Mouse (Mus musculus): ENCODE data around the gene Aplp1. TPM values are rescaled to one million over a fixed set of nuclear protein-coding genes. Genes with fewer than 3 reads are reported as not detected.

Aplp1 gene
- polyA plus RNA-seq, 1 experiment from 2014 or later: 18.0 TPM

DNA sequence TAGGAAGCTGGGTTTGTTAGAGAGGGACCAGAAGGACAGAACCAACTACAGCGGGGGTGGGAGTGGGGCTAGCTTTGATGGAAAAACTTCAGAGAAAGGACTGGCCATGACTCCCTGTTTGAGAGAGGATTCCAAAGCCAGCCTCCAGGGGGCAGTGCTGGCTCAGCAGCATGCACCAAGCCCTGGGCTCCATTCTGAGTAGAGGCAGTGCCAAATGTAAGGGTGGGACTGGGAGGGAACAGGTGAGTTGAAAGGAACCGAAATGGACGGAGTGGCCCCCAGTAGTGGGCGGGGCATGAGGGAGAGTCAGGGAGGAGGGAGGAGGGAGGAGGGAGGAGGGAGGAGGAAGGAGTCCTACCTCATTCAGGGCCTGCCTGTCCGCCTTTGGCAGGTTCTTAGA, 4.6 kb downstream of the Aplp1 start:
- peaks cover 30% of the 10 kb centered on the region for H3K27me3 ChIP-seq (ENCODE audit: control insufficient read depth, insufficient read depth, low read length)
- H3K9ac ChIP-seq (ENCODE audit: low read length): no peak overlapping the region
- H3K27ac ChIP-seq (replicated peaks; ENCODE audit: low read depth, low read length): no peak overlapping the region
- no peaks in the 10 kb centered on the region for H3K9me3 ChIP-seq (ENCODE audit: control insufficient read depth, low read length)
- H3K36me3 ChIP-seq (ENCODE audit: control insufficient read depth, insufficient read depth, low read length): no peaks in the 10 kb centered on the region
- no peak overlapping the region for H3K4me3 ChIP-seq (ENCODE audit: low read depth, low read length)
- peak; percentile 66 for DNase-seq (ENCODE audit: low spot score)
- 29% methylated on average over 3 of the region's 5 CpGs for WGBS
- peaks cover 8% of the 10 kb centered on the region; the same call in 1 of the 2 replicates for H3K4me1 ChIP-seq (ENCODE audit: control insufficient read depth, insufficient read depth, low read length)
- no peak overlapping the region for H3K4me2 ChIP-seq (ENCODE audit: low read depth, severe bottlenecking)
- ATAC-seq (ENCODE audit: insufficient number of reproducible peaks, low FRiP score, low TSS enrichment, low read depth): no peak

DNA sequence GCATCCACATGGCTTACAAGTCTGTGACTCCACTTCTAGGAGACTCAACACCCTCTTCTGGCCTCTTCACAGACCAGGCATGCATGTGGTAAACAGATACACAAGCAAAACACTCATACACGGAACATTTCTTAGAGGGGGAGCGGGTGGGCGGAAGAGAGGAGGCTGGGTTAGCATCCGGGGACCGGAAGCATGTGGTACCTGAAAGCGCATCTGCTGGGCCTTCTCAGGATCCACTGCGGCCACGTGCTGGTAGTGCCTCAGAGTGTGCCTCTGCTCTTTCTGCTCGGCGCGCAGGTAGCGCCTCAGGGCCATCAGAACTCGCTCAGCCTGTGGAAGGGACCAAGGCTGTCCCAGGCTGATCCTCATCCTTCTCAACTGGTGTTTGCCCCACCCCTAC, 5.6 kb downstream of the Aplp1 start:
- no peak overlapping the region for H3K27ac ChIP-seq (replicated peaks; ENCODE audit: low read depth, low read length)
- no peak overlapping the region for H3K9ac ChIP-seq (ENCODE audit: low read length)
- DNase-seq (ENCODE audit: low spot score): no peak
- H3K4me3 ChIP-seq (ENCODE audit: low read depth, low read length): no peak overlapping the region
- H3K4me2 ChIP-seq (ENCODE audit: low read depth, severe bottlenecking): no peak overlapping the region
- peaks cover 7% of the 10 kb centered on the region; the same call in 1 of the 2 replicates for H3K4me1 ChIP-seq (ENCODE audit: control insufficient read depth, insufficient read depth, low read length)
- 72% methylated on average over 13 of the region's 13 CpGs for WGBS
- no peak for ATAC-seq (ENCODE audit: insufficient number of reproducible peaks, low FRiP score, low TSS enrichment, low read depth)
- no peaks in the 10 kb centered on the region for H3K9me3 ChIP-seq (ENCODE audit: control insufficient read depth, low read length)
- H3K36me3 ChIP-seq (ENCODE audit: control insufficient read depth, insufficient read depth, low read length): no peaks in the 10 kb centered on the region; the same call in 1 of the 2 replicates
- H3K27me3 ChIP-seq (ENCODE audit: control insufficient read depth, insufficient read depth, low read length): peaks cover 32% of the 10 kb centered on the region

DNA sequence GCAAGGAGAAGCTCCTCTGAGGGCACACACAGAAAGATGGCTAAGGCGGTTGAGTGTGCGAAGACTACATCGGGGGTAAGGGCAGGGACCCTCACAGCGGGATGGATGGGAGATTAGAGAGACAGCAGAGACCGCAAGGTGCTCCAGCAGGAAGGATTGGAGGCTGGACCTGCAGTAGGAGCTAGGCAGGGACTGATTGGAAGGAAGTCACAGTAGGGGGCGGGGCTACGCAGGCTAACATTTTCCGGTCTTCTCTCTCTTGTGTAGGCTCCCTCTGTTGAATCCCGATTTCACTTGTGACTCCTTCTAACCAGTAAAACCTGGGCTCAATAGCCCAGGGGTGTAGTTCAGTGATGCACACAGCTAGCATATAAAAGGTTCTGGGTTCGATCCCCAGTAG, 8.5 kb downstream of the Aplp1 start:
- ATAC-seq (ENCODE audit: insufficient number of reproducible peaks, low FRiP score, low TSS enrichment, low read depth) (no peak), DNase-seq (ENCODE audit: low spot score) (no peak)
- Histone ChIP-seq H3K9me3 (ENCODE audit: control insufficient read depth, low read length) (no peaks in the 10 kb centered on the region), H3K4me1 (ENCODE audit: control insufficient read depth, insufficient read depth, low read length) (no peaks in the 10 kb centered on the region), H3K36me3 (ENCODE audit: control insufficient read depth, insufficient read depth, low read length) (no peaks in the 10 kb centered on the region; the same call in 1 of the 2 replicates), H3K9ac (ENCODE audit: low read length) (no peak overlapping the region), H3K27me3 (ENCODE audit: control insufficient read depth, insufficient read depth, low read length) (peaks cover 19% of the 10 kb centered on the region), H3K4me3 (ENCODE audit: low read depth, low read length) (no peak overlapping the region), H3K4me2 (ENCODE audit: low read depth, severe bottlenecking) (no peak overlapping the region), H3K27ac (replicated peaks; ENCODE audit: low read depth, low read length) (no peak overlapping the region)
- WGBS: 16% methylated on average over 10 of the region's 10 CpGs

DNA sequence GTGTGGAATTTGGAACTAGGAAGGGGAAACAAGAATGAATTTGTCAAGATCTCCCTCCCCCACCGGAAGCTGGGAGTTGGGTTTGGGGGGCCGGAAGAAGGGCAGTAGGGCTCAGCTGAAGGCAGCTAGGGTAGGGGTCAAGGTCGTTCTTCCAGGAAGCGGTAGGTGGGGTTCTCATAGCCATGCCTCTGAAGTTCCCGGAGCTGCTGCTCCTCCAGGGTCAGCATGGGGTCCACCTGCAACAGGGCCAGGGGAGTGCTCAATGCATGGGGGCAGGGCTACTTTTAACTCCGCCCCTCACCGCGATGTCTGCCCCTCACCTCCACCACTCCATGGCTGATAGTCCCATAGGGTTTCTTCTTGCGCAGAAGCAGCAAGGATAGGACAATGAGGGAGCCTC, 10.2 kb downstream of the Aplp1 start:
- WGBS: 38% methylated on average over 9 of the region's 9 CpGs
- DNase-seq (ENCODE audit: low spot score) (no peak), ATAC-seq (ENCODE audit: insufficient number of reproducible peaks, low FRiP score, low TSS enrichment, low read depth) (no peak)
- no peak overlapping the region for H3K4me2 ChIP-seq (ENCODE audit: low read depth, severe bottlenecking)
- H3K4me3 ChIP-seq (ENCODE audit: low read depth, low read length): no peak overlapping the region
- H3K36me3 ChIP-seq (ENCODE audit: control insufficient read depth, insufficient read depth, low read length): no peaks in the 10 kb centered on the region; the same call in 1 of the 2 replicates
- H3K9ac ChIP-seq (ENCODE audit: low read length): no peak overlapping the region
- no peak overlapping the region for H3K27ac ChIP-seq (replicated peaks; ENCODE audit: low read depth, low read length)
- no peaks in the 10 kb centered on the region for H3K4me1 ChIP-seq (ENCODE audit: control insufficient read depth, insufficient read depth, low read length)
- H3K27me3 ChIP-seq (ENCODE audit: control insufficient read depth, insufficient read depth, low read length): peaks cover 19% of the 10 kb centered on the region
- no peaks in the 10 kb centered on the region for H3K9me3 ChIP-seq (ENCODE audit: control insufficient read depth, low read length)

DNA sequence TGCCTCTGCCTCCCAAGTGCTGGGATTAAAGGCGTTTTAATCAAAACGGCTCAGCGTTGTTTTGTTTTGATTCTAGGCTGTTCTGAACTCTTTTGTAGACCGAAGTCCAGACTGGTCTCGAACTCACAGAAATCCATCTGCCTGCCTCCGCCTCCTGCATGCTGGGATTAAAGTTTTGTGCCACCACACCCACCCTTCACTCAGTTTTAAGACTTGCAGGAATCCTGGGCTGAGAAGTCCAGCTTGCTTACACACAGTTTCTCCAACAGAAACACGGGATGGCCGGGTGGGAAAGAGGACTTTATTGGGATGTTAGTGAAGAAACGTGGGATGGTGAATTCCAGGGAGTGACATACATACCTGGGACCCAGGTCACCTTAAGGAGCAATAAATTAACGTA, 10.6 kb downstream of the Aplp1 start:
- ATAC-seq (ENCODE audit: insufficient number of reproducible peaks, low FRiP score, low TSS enrichment, low read depth) (no peak), DNase-seq (ENCODE audit: low spot score) (no peak)
- 63% methylated on average over 10 of the region's 10 CpGs for WGBS
- no peaks in the 10 kb centered on the region; the same call in 1 of the 2 replicates for H3K36me3 ChIP-seq (ENCODE audit: control insufficient read depth, insufficient read depth, low read length)
- no peak overlapping the region for H3K4me3 ChIP-seq (ENCODE audit: low read depth, low read length)
- H3K27me3 ChIP-seq (ENCODE audit: control insufficient read depth, insufficient read depth, low read length): peaks cover 16% of the 10 kb centered on the region
- H3K4me2 ChIP-seq (ENCODE audit: low read depth, severe bottlenecking): no peak overlapping the region
- H3K9me3 ChIP-seq (ENCODE audit: control insufficient read depth, low read length): no peaks in the 10 kb centered on the region
- no peaks in the 10 kb centered on the region for H3K4me1 ChIP-seq (ENCODE audit: control insufficient read depth, insufficient read depth, low read length)
- H3K27ac ChIP-seq (replicated peaks; ENCODE audit: low read depth, low read length): no peak overlapping the region
- no peak overlapping the region for H3K9ac ChIP-seq (ENCODE audit: low read length)

DNA sequence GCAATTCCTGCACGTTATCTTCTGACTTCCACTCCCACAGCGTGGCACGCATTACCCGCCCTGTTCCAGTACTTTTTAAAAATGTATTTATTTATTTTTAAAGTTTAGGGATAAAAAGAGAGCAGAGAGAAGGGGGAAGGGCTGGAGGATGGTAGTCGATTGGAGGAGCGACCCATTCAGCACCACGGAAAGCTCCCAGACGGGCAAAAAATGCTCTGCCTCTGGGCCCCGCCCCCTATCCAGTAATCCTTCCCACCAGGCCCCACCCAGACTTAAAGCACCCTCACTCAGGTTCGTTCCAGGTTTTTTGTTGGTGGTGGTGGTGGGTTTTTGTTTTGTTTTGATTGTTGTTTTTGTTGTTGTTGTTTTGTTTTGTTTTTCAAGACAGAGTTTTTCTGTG, 11.1 kb downstream of the Aplp1 start:
- no peaks in the 10 kb centered on the region; the same call in 1 of the 2 replicates for H3K36me3 ChIP-seq (ENCODE audit: control insufficient read depth, insufficient read depth, low read length)
- H3K9ac ChIP-seq (ENCODE audit: low read length): no peak overlapping the region
- ATAC-seq (ENCODE audit: insufficient number of reproducible peaks, low FRiP score, low TSS enrichment, low read depth) (no peak), DNase-seq (ENCODE audit: low spot score) (peak; percentile 80)
- H3K9me3 ChIP-seq (ENCODE audit: control insufficient read depth, low read length): no peaks in the 10 kb centered on the region
- H3K27ac ChIP-seq (replicated peaks; ENCODE audit: low read depth, low read length): no peak overlapping the region
- H3K4me3 ChIP-seq (ENCODE audit: low read depth, low read length): no peak overlapping the region
- H3K4me2 ChIP-seq (ENCODE audit: low read depth, severe bottlenecking): no peak overlapping the region
- no peaks in the 10 kb centered on the region for H3K4me1 ChIP-seq (ENCODE audit: control insufficient read depth, insufficient read depth, low read length)
- WGBS: 3% methylated on average over 10 of the region's 10 CpGs
- H3K27me3 ChIP-seq (ENCODE audit: control insufficient read depth, insufficient read depth, low read length): peaks cover 13% of the 10 kb centered on the region

DNA sequence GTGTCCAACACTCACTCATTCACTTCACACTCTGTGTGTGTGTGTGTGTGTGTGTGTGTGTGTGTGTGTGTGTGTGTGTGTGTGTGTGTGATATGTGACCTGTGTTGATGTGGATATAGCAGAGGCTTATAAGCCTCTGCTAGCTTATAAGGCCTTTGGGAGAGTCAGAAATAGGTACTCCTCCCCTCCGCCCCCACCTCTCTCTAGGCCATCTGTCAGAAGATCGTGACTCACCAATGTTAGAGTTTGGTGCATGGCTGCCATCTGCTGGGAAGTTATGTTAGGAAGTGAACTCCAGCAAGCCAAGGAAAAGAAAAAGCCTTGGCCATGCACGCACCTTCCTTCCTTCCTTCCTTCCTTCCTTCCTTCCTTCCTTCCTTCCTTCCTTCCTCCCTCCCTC, 13.5 kb downstream of the Aplp1 start:
- H3K4me3 ChIP-seq (ENCODE audit: low read depth, low read length): no peak overlapping the region
- H3K27me3 ChIP-seq (ENCODE audit: control insufficient read depth, insufficient read depth, low read length): peaks cover 8% of the 10 kb centered on the region
- ATAC-seq (ENCODE audit: insufficient number of reproducible peaks, low FRiP score, low TSS enrichment, low read depth) (no peak), DNase-seq (ENCODE audit: low spot score) (peak; percentile 50)
- H3K9ac ChIP-seq (ENCODE audit: low read length): no peak overlapping the region
- no peaks in the 10 kb centered on the region; the same call in 1 of the 2 replicates for H3K36me3 ChIP-seq (ENCODE audit: control insufficient read depth, insufficient read depth, low read length)
- H3K9me3 ChIP-seq (ENCODE audit: control insufficient read depth, low read length): no peaks in the 10 kb centered on the region
- H3K4me2 ChIP-seq (ENCODE audit: low read depth, severe bottlenecking): no peak overlapping the region
- H3K27ac ChIP-seq (replicated peaks; ENCODE audit: low read depth, low read length): no peak overlapping the region
- H3K4me1 ChIP-seq (ENCODE audit: control insufficient read depth, insufficient read depth, low read length): no peaks in the 10 kb centered on the region
- 15% methylated on average over 3 of the region's 3 CpGs for WGBS

DNA sequence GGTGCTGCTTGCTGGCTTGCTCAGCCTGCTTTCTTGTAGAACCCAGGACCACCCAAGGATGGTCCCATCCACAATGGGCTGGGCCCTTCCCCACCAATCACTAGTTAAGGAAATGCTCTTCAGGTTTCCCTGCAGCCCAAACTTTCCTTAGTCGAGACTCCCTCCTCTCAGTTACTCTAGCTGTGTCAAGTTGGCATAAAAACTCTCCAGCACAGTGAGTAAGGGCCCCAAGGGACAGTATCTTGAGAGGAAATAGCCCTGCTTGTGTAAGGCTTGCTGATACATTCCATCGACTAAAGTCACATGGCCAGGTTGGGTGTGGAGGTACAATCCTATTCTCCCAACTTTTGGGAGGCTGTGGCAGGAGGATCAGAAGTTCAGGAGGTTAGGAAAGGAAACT, 15.1 kb downstream of the Aplp1 start:
- DNase-seq (ENCODE audit: low spot score) (no peak), ATAC-seq (ENCODE audit: insufficient number of reproducible peaks, low FRiP score, low TSS enrichment, low read depth) (no peak)
- H3K9ac ChIP-seq (ENCODE audit: low read length): no peak overlapping the region
- peaks cover 1% of the 10 kb centered on the region; the same call in 1 of the 2 replicates for H3K27me3 ChIP-seq (ENCODE audit: control insufficient read depth, insufficient read depth, low read length)
- WGBS: 50% methylated on average over 2 of the region's 2 CpGs
- H3K4me1 ChIP-seq (ENCODE audit: control insufficient read depth, insufficient read depth, low read length): no peaks in the 10 kb centered on the region
- no peak overlapping the region for H3K4me3 ChIP-seq (ENCODE audit: low read depth, low read length)
- no peaks in the 10 kb centered on the region for H3K9me3 ChIP-seq (ENCODE audit: control insufficient read depth, low read length)
- H3K4me2 ChIP-seq (ENCODE audit: low read depth, severe bottlenecking): no peak overlapping the region
- no peak overlapping the region for H3K27ac ChIP-seq (replicated peaks; ENCODE audit: low read depth, low read length)
- H3K36me3 ChIP-seq (ENCODE audit: control insufficient read depth, insufficient read depth, low read length): no peaks in the 10 kb centered on the region; the same call in 1 of the 2 replicates

DNA sequence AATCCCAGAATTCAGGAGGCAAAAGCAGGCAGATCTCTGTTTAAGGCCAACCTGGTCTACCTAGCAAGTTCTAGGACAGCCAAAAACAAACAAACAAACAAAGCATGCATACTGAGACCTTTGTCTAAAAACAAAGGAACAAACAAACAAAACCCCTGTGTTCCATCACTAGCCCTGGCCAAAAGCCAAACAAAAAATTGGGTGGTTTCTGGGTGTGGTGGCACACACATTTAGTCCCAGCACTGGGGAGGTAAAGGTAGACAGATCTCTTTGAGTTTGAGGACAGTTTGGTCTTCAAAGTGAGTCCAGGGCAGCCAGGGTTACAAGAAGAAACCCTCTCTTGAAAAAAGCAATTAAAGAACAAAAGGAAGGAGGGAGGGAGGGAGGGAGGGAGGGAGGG, 16.0 kb downstream of the Aplp1 start:
- DNase-seq (ENCODE audit: low spot score): no peak
- H3K9me3 ChIP-seq (ENCODE audit: control insufficient read depth, low read length): no peaks in the 10 kb centered on the region
- no peak overlapping the region for H3K4me2 ChIP-seq (ENCODE audit: low read depth, severe bottlenecking)
- no peak overlapping the region for H3K4me3 ChIP-seq (ENCODE audit: low read depth, low read length)
- H3K27me3 ChIP-seq (ENCODE audit: control insufficient read depth, insufficient read depth, low read length): no peaks in the 10 kb centered on the region
- H3K9ac ChIP-seq (ENCODE audit: low read length): no peak overlapping the region
- no peak for ATAC-seq (ENCODE audit: insufficient number of reproducible peaks, low FRiP score, low TSS enrichment, low read depth)
- no peak overlapping the region for H3K27ac ChIP-seq (replicated peaks; ENCODE audit: low read depth, low read length)
- H3K36me3 ChIP-seq (ENCODE audit: control insufficient read depth, insufficient read depth, low read length): no peaks in the 10 kb centered on the region
- no peaks in the 10 kb centered on the region for H3K4me1 ChIP-seq (ENCODE audit: control insufficient read depth, insufficient read depth, low read length)

Data from limb, embryonic 11.5 days (tissue).